Mouse (Mus musculus) kidney, adult 9 months (tissue): ENCODE measurements around the gene Tbck.

Source experiments
- DNase-seq: peaks from one replicate; pipeline ENCODE4 v3.0.0; 2022

Tbck gene

GRCm38 (mm10) chr3:132871318-132871904 lies 187.5 kb downstream of the Tbck start:
- DNase-seq, result peak; percentile 87

- no peak for DNase-seq
Observed at GRCm38 (mm10) chr3:132873251-132873650, 189.3 kb downstream of the Tbck start.

- DNase-seq, result peak; percentile 90
Observed at GRCm38 (mm10) chr3:132876011-132876708, 192.2 kb downstream of the Tbck start.

GRCm38 (mm10) chr3:132876933-132877676 lies 193.2 kb downstream of the Tbck start:
- DNase-seq, result no peak

GRCm38 (mm10) chr3:132880361-132880760 lies 196.4 kb downstream of the Tbck start:
- no peak for DNase-seq

GRCm38 (mm10) chr3:132880826-132881225 lies 196.9 kb downstream of the Tbck start:
- DNase-seq, result no peak

GRCm38 (mm10) chr3:132883256-132883655 lies 199.3 kb downstream of the Tbck start:
- peak; percentile 39 for DNase-seq

GRCm38 (mm10) chr3:132884459-132884858 lies 200.5 kb downstream of the Tbck start:
- DNase-seq, result peak; percentile 86

- DNase-seq, result no peak
Observed at GRCm38 (mm10) chr3:132886419-132887050, 202.6 kb downstream of the Tbck start.

GRCm38 (mm10) chr3:132887074-132887848 lies 203.3 kb downstream of the Tbck start:
- DNase-seq, result no peak
